Mouse (Mus musculus): ENCODE measurements at regions not wholly inside any gene's neighbourhood (a gene's known extent, or its start where the extent isn't known, plus 50 kb on each side); places are given as distances from the start of the nearest gene placed in this dataset.

DNA sequence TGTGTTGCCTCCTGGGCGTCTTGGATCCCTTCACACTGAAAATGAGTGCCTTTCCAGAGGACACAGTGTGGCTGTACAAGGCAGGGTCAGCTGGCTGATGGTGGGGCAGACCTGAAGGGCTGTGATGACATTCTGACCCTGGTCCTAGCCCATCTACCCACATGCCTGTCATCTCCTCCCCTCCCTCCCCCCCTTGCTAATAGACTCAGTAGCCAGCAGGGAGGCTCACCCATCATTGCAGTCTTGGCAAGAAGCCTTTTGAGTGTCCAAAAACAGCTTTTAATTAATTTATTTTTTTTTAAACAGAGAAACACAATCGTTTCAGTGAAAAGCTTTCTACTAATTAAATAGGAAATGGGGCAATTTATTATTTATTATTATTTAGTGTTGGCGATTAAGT lies 67.0 kb upstream of the Ssx2ip start:
- ATAC-seq (ENCODE audit: low FRiP score) = 0 out of 2 replicates have a peak, but pooled peaks have one; percentile 18
- Histone ChIP-seq H3K4me3 (replicated peaks) (no peak overlapping the region), H3K4me2 (peak overlapping the region; percentile 23), H3K9ac (no peak overlapping the region), H3K4me1 (peaks cover 27% of the 10 kb centered on the region), H3K27me3 (no peaks in the 10 kb centered on the region), H3K36me3 (replicated peaks) (no peaks in the 10 kb centered on the region), H3K9me3 (no peaks in the 10 kb centered on the region), H3K27ac (peak overlapping the region; percentile 57)
- 51% methylated on average over 3 of the region's 3 CpGs for WGBS

DNA sequence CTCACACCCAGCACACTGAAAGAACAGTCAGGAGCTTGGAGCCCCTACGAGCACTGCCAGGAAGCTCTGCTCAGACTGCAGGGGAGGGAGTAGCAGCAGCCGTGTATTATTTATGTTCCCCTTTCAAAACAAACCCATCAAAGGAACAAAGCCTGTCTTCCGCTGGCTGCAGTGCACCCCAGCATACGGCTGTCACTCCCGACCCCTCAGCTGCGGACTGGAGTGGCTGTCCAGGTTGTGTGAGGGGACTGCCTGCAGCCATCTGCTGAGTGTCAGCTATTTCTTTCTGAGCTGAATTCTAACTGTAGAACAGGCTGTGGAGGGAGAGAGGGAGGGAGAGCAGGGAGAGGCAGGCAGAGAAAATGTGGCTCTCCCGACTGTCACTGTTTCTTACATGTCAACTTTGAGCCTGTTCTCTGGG lies 66.6 kb upstream of the Ssx2ip start:
- WGBS = 3% methylated on average over 7 of the region's 7 CpGs
- Histone ChIP-seq H3K9ac (no peak overlapping the region), H3K9me3 (no peaks in the 10 kb centered on the region), H3K4me2 (peak overlapping the region; percentile 23), H3K27ac (peak overlapping the region; percentile 57), H3K4me3 (replicated peaks) (no peak overlapping the region; the same call in 1 of the 2 replicates), H3K36me3 (replicated peaks) (no peaks in the 10 kb centered on the region), H3K4me1 (peaks cover 27% of the 10 kb centered on the region), H3K27me3 (no peaks in the 10 kb centered on the region)
- ATAC-seq (ENCODE audit: low FRiP score) = peak; percentile 87

DNA sequence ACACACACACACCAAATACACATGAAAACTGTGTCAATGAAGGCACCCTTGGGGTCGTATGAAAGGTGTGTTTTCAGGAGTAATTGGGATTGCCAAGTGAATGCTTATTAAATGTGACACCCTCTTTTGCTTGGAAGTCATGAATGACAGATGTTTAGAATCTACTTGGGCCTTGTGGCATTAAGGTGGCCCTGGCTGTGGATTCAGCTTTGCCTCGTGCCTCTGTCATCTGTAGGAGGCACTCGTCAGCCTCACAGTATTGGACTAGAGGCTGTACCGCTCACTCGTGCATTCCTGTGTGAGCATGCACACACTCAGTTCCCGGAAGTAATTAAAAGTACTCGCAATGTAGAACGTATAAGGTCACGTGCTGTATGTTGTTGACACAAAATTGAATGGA lies 66.0 kb upstream of the Ssx2ip start:
- Histone ChIP-seq H3K9ac (no peak overlapping the region), H3K4me2 (peak overlapping the region; percentile 23; the same call in 1 of the 2 replicates), H3K9me3 (no peaks in the 10 kb centered on the region), H3K4me3 (replicated peaks) (no peak overlapping the region), H3K36me3 (replicated peaks) (no peaks in the 10 kb centered on the region), H3K4me1 (peaks cover 27% of the 10 kb centered on the region), H3K27me3 (no peaks in the 10 kb centered on the region), H3K27ac (peak overlapping the region; percentile 57)
- 70% methylated on average over 9 of the region's 9 CpGs for WGBS
- ATAC-seq (ENCODE audit: low FRiP score) = peak; percentile 24; the same call in 1 of the 2 replicates

DNA sequence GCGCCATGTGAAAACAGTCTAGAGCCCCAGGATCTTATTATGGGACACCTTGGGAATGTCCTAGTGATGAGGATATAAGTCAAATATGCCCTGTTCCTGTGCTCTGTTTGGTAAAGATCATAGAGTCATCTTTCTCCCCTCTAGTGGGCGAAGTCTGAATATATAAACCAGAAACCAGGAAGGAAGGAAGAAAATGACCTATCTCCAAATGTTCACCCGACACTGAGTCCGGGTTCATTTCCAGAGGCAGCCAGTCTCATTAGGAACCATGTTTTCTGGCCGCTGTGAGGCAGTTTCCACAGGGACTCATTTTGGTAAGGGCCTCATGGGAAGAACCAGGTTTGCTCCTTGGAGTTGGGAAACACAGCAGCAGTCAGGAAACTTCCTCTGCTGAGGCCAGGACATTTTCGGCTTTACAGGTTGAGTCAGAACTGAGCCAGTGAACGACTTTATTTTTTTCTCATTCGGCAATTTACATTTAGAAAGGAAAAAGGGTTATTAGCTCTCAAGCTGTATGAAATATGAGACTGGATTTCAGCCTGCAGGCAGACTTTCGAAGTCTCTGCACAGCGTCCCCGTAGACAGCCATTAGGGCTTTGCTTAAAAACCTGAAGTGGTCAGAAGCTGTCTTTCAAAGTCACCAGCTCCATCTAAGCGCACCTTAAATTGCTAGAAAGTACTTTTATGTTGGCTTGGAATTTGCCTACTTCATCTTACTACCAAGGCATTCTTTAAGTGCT lies 64.0 kb upstream of the Ssx2ip start:
- peaks cover 18% of the 10 kb centered on the region for H3K4me1 ChIP-seq
- H3K9me3 ChIP-seq = no peaks in the 10 kb centered on the region
- no peak overlapping the region for H3K9ac ChIP-seq
- 87% methylated on average over 12 of the region's 12 CpGs for WGBS
- no peaks in the 10 kb centered on the region for H3K27me3 ChIP-seq
- no peak overlapping the region for H3K4me3 ChIP-seq (replicated peaks)
- H3K27ac ChIP-seq = no peak overlapping the region
- H3K4me2 ChIP-seq = no peak overlapping the region
- ATAC-seq (ENCODE audit: low FRiP score) = no peak
- H3K36me3 ChIP-seq (replicated peaks) = no peaks in the 10 kb centered on the region

DNA sequence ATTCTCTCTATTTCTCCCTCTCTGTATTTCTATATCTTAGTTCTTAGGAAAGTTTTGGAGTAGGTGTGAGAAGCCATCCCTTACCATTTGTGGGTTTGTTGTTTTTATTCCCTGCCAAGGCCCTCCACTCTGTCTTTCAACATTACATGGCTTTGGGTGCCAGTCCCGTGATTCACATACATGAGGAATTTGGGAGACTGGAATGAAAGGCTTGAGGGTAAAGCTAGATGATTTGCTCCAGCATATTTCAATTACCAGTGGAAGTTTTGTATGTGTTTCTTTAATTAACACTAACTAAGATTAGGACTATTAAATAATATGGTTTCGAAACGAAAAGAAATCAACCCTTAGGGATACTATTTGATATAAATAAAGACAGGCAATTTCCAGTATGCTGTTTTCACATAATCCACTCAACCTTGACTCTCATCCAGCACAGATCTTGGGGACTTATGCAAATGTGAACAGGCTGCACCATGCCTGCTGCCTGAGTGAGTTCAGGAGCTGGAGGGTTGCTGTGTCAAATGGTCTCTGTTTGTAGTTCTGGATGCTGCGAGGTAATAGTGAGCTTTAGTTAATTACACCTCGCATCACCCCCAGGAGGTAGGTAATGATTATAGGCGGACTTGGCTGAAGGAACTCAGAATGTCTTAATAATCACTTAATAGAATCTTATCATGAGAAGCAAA lies 62.6 kb upstream of the Ssx2ip start:
- Histone ChIP-seq H3K4me3 (replicated peaks) (no peak overlapping the region), H3K27me3 (no peaks in the 10 kb centered on the region; the same call in 1 of the 2 replicates), H3K36me3 (replicated peaks) (no peaks in the 10 kb centered on the region), H3K27ac (no peak overlapping the region), H3K4me1 (peaks cover 23% of the 10 kb centered on the region), H3K9me3 (no peaks in the 10 kb centered on the region), H3K4me2 (no peak overlapping the region), H3K9ac (no peak overlapping the region)
- WGBS = 59% methylated on average over 6 of the region's 6 CpGs
- no peak for ATAC-seq (ENCODE audit: low FRiP score)

DNA sequence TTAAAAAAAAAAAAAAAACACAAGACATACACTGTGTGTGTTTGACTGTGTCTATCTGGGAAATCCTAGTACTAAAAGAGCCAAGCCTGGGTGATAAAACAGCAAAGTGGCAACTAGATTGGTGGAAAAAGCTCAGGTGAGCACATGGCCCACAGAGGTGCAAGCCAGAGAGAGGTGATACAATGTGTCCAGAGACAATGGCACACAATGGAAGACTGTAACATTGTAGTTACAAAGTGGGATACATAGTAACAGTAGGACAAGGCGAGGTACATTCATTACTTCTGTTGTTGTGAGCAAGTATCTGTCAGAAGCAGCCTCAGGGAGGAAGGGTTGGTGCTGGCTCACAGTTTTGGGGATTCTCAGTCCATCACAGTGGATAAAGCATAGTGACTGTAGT lies 61.7 kb upstream of the Ssx2ip start:
- WGBS = 86% methylated on average over 1 of the region's 1 CpGs
- H3K4me3 ChIP-seq (replicated peaks) = no peak overlapping the region
- no peak overlapping the region for H3K9ac ChIP-seq

DNA sequence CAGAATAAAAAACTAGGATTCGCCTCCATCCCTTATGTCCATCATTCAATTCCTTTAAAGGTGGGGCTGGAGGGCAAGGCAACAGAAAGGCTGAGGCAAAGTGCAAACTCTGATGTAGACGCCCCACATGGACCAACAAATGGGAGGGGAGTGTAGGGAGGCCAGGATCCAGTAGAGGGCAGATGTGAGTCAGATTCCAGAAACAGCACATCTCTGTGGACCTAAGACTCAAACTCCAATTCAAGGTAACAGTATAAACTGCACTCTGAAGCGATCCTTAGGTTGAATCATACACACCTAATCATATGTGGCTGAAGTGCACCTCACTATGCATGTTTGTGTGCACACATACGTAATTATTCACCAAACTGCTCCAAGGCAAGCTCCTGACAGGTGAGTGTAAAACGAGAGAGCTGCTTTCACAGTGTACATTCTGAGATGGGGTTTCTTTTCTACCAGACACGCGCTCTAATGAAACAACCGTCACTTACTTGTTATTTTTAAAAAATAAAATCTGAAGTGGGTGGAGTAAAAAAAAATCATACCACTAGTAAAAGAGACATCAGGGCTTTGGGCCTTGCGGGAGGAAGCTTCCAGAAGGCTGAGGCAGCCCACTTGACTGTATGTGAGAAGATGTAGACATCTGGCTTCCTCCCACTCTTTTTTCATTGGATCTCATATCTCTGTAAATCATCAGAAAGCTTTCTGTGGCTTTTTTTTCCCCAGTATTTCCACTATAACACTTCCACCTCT lies 60.6 kb upstream of the Ssx2ip start:
- H3K9me3 ChIP-seq = no peaks in the 10 kb centered on the region
- no peak overlapping the region for H3K4me3 ChIP-seq (replicated peaks)
- ATAC-seq (ENCODE audit: low FRiP score) = peak; percentile 55; the same call in 1 of the 2 replicates
- H3K4me2 ChIP-seq = no peak overlapping the region
- 55% methylated on average over 9 of the region's 9 CpGs for WGBS
- no peak overlapping the region for H3K9ac ChIP-seq
- H3K4me1 ChIP-seq = peaks cover 5% of the 10 kb centered on the region; the same call in 1 of the 2 replicates
- no peaks in the 10 kb centered on the region for H3K36me3 ChIP-seq (replicated peaks)
- peaks cover 3% of the 10 kb centered on the region; the same call in 1 of the 2 replicates for H3K27me3 ChIP-seq
- H3K27ac ChIP-seq = no peak overlapping the region

More for the DNA sequence above, 61.7 kb upstream of the Ssx2ip start:
- Histone ChIP-seq H3K4me1 (peaks cover 14% of the 10 kb centered on the region), H3K9me3 (no peaks in the 10 kb centered on the region), H3K4me2 (no peak overlapping the region), H3K27ac (no peak overlapping the region), H3K27me3 (no peaks in the 10 kb centered on the region; the same call in 1 of the 2 replicates), H3K36me3 (replicated peaks) (no peaks in the 10 kb centered on the region)
- no peak for ATAC-seq (ENCODE audit: low FRiP score)

DNA sequence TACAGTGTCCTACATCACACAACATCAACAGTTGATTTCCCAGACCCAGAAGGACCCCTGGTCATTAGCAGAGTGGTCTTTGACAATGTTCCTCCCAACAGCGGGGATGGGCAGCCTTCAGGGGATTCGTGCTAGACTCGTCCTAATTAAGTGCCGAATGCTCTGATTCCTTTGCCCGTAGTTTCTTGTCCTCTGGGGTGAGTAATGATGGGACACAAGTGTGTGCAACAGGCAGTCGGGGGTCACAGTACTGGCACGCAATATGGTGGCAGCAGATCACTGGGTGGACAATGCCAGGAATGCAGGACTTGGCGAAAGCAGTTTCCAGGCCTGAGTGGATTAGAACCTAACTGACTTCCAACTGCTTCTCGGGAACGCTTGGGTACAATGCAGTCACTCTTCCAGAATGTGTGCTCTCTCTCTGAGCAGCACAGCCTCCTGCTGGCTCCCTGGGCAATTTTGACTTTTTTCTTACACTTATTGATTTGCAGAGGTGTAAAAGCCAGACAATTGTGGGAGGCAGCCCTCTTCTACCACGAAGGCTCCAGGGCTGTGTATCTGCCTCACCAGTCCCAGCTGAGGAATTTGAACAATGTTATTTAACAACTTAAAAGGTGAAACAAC lies 59.9 kb upstream of the Ssx2ip start:
- no peaks in the 10 kb centered on the region for H3K9me3 ChIP-seq
- ATAC-seq (ENCODE audit: low FRiP score) = no peak
- H3K4me3 ChIP-seq (replicated peaks) = no peak overlapping the region
- peaks cover 5% of the 10 kb centered on the region; the same call in 1 of the 2 replicates for H3K27me3 ChIP-seq
- 73% methylated on average over 11 of the region's 11 CpGs for WGBS
- H3K9ac ChIP-seq = no peak overlapping the region
- H3K36me3 ChIP-seq (replicated peaks) = no peaks in the 10 kb centered on the region
- no peak overlapping the region for H3K4me2 ChIP-seq
- H3K4me1 ChIP-seq = peaks cover 5% of the 10 kb centered on the region; the same call in 1 of the 2 replicates
- no peak overlapping the region for H3K27ac ChIP-seq

DNA sequence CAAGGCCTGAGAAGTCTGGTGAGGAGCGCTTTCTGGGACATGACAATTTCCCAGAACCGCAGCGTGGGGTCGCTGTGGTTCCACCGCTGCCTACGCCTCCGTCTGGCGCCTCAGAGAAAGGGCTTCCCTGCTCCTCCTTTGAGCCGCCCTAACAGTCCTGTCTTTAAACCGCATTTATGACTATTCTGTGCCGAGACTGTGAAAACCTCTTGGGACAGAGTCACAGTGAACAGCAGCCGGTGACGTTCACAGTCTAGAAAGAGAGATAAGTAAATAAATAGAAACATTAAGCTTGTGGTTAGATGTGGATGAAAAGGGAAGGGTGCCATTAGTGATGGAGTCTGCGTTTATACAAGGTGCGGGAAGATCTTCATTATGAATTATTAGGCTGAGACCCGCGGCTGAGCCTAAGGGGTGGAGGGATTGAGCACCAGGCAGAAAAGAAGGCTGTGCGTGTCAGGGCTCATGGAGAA lies 59.1 kb upstream of the Ssx2ip start:
- 5% methylated on average over 18 of the region's 18 CpGs for WGBS
- ATAC-seq (ENCODE audit: low FRiP score) = peak; percentile 83

DNA sequence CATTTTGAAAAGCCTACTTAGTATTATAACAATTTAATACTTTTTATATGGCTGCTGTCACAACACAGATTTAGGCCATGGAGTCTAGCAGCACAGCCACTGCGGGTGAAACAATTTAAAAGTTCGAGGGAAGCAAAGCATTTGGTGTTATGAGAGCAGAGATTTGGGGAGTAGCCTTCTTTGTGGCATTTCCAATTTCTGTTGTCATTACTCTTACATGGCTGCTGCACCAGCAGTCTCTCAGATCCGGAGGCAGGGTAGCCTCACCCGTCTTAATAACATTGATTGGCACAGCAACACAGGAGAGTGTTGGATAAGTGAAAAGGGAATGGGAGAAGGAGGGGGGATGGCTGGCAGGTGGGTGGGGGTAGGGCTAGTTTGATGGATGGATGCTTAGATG lies 58.5 kb upstream of the Ssx2ip start:
- Histone ChIP-seq H3K4me2 (peak overlapping the region; percentile 46; the same call in 1 of the 2 replicates), H3K9ac (peak overlapping the region; percentile 33)
- peak; percentile 3; the same call in 1 of the 2 replicates for ATAC-seq (ENCODE audit: low FRiP score)

More for the DNA sequence above, 59.1 kb upstream of the Ssx2ip start:
- Histone ChIP-seq H3K4me2 (peak overlapping the region; percentile 46), H3K27me3 (peaks cover 5% of the 10 kb centered on the region; the same call in 1 of the 2 replicates), H3K9me3 (no peaks in the 10 kb centered on the region), H3K27ac (no peak overlapping the region), H3K4me1 (peaks cover 5% of the 10 kb centered on the region; the same call in 1 of the 2 replicates), H3K9ac (peak overlapping the region; percentile 59), H3K4me3 (replicated peaks) (peak overlapping the region; percentile 26), H3K36me3 (replicated peaks) (no peaks in the 10 kb centered on the region)

DNA sequence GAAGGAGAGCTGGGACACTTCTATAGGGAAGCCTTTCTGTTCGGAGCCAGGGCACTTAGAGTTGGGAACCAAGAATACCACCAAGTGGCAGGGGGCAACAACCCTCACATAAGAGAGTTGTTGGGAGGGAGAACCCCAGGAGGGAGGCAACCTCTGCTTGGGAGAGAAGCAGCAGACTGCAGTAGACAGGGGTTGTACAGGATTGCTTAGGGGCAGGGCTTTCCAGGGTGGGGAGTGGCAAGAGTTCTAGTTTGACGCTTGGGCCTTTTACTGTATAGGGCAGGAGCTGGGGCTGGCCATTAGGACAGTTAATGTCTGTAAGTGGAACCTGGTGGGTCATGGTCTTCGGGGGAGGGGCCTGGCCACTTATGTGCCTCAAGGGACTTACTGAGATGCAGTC lies 57.1 kb upstream of the Ssx2ip start:
- no peak for ATAC-seq (ENCODE audit: low FRiP score)
- WGBS = 86% methylated on average over 3 of the region's 3 CpGs
- Histone ChIP-seq H3K9me3 (no peaks in the 10 kb centered on the region), H3K4me3 (replicated peaks) (no peak overlapping the region), H3K36me3 (replicated peaks) (no peaks in the 10 kb centered on the region), H3K9ac (no peak overlapping the region), H3K27me3 (peaks cover 5% of the 10 kb centered on the region; the same call in 1 of the 2 replicates), H3K27ac (no peak overlapping the region), H3K4me1 (peaks cover 5% of the 10 kb centered on the region; the same call in 1 of the 2 replicates), H3K4me2 (no peak overlapping the region)

More for the DNA sequence above, 58.5 kb upstream of the Ssx2ip start:
- H3K4me3 ChIP-seq (replicated peaks) = no peak overlapping the region
- H3K9me3 ChIP-seq = no peaks in the 10 kb centered on the region
- H3K27me3 ChIP-seq = peaks cover 5% of the 10 kb centered on the region; the same call in 1 of the 2 replicates
- peaks cover 5% of the 10 kb centered on the region; the same call in 1 of the 2 replicates for H3K4me1 ChIP-seq
- no peak overlapping the region for H3K27ac ChIP-seq
- H3K36me3 ChIP-seq (replicated peaks) = no peaks in the 10 kb centered on the region
- WGBS = 62% methylated on average over 4 of the region's 4 CpGs
